Mouse (Mus musculus) left cerebral cortex, postnatal 36 days (tissue): ENCODE measurements around the gene Tmem217. TPM values are rescaled to one million over a fixed set of nuclear protein-coding genes. Genes with fewer than 3 reads are reported as not detected.

Experiments used
- DNase-seq, 2 experiments: peaks; one replicate each; pipeline ENCODE4 v3.0.0; 2021 to 2022; ENCODE audit warnings: low spot score in 2 of 2, mixed read lengths in 1 of 2
- intact Hi-C: fragments of 180-260 bp; cut with DNase I; formaldehyde crosslinking; loops from one replicate; pipeline ENCODE4 v1.15.1; 2025
- total RNA-seq, 2 experiments: library from RNA; stranded (reverse); gene quantifications; 2 replicates each; pipeline ENCODE4 v1.2.3; 2021

Gene Tmem217
- total RNA-seq: not detected

GRCm38 (mm10) chr17:29552162-29552732 lies at the start of gene Tmem217:
TSS of gene Tmem217 (minus strand) at chr17:29552385.
- no peak for DNase-seq
- intact Hi-C loops: no loop called here

GRCm38 (mm10) chr17:29601391-29601790 lies 49.2 kb upstream of the Tmem217 start:
- intact Hi-C loops: no loop called here
- DNase-seq: no peak

- DNase-seq: no peak
- intact Hi-C loops: no loop called here
Measured at GRCm38 (mm10) chr17:29599537-29599936, 47.4 kb upstream of the Tmem217 start.

- intact Hi-C loops: no loop called here
- DNase-seq: no peak
Measured at GRCm38 (mm10) chr17:29599051-29599450, 46.9 kb upstream of the Tmem217 start.

GRCm38 (mm10) chr17:29596771-29597132 lies 44.6 kb upstream of the Tmem217 start:
- no peak for DNase-seq
- intact Hi-C loops: no loop called here

- no peak for DNase-seq
- intact Hi-C loops: no loop called here
Measured at GRCm38 (mm10) chr17:29595891-29596770, 43.9 kb upstream of the Tmem217 start.

- intact Hi-C loops: no loop called here
- DNase-seq: no peak
Measured at GRCm38 (mm10) chr17:29589221-29589898, 37.2 kb upstream of the Tmem217 start.

- no peak for DNase-seq
- intact Hi-C loops: no loop called here
Measured at GRCm38 (mm10) chr17:29586921-29587320, 34.7 kb upstream of the Tmem217 start.

GRCm38 (mm10) chr17:29585446-29585845 lies 33.3 kb upstream of the Tmem217 start:
- DNase-seq: no peak
- intact Hi-C loops: no loop called here

- intact Hi-C loops: no loop called here
- DNase-seq: no peak
Measured at GRCm38 (mm10) chr17:29584737-29585136, 32.6 kb upstream of the Tmem217 start.

- DNase-seq: no peak
- intact Hi-C loops: no loop called here
Measured at GRCm38 (mm10) chr17:29584306-29584705, 32.1 kb upstream of the Tmem217 start.

GRCm38 (mm10) chr17:29583569-29583968 lies 31.4 kb upstream of the Tmem217 start:
- intact Hi-C loops: no loop called here
- DNase-seq: no peak

- intact Hi-C loops: no loop called here
- no peak for DNase-seq
Measured at GRCm38 (mm10) chr17:29579579-29580126, 27.5 kb upstream of the Tmem217 start.

GRCm38 (mm10) chr17:29569831-29570230 lies 17.6 kb upstream of the Tmem217 start:
- DNase-seq: no peak
- intact Hi-C loops: no loop called here

- DNase-seq: no peak
- intact Hi-C loops: no loop called here
Measured at GRCm38 (mm10) chr17:29568435-29568834, 16.2 kb upstream of the Tmem217 start.

- no peak for DNase-seq
- intact Hi-C loops: no loop called here
Measured at GRCm38 (mm10) chr17:29565521-29565920, 13.3 kb upstream of the Tmem217 start.

GRCm38 (mm10) chr17:29558476-29558875 lies 6.3 kb upstream of the Tmem217 start:
- no peak for DNase-seq
- intact Hi-C loops: no loop called here

GRCm38 (mm10) chr17:29556893-29557292 lies 4.7 kb upstream of the Tmem217 start:
- DNase-seq: no peak
- intact Hi-C loops: no loop called here

GRCm38 (mm10) chr17:29556456-29556855 lies 4.3 kb upstream of the Tmem217 start:
- no peak for DNase-seq
- intact Hi-C loops: no loop called here

- DNase-seq: no peak
- intact Hi-C loops: no loop called here
Measured at GRCm38 (mm10) chr17:29554176-29554575, 2.0 kb upstream of the Tmem217 start.
